Mouse (Mus musculus) bone marrow macrophage, adult 2 months (primary cell): ENCODE measurements at regions not wholly inside any gene's neighbourhood (a gene's known extent, or its start where the extent isn't known, plus 50 kb on each side); places are given as distances from the start of the nearest gene placed in this dataset.

Experiments used
- H3K27ac ChIP-seq: 2 replicates; pipeline ENCODE4 v1.5.1; 2012; ENCODE audit warnings: low read depth, low read length; ENCODE audit not compliant: insufficient read depth
- H3K4me1 ChIP-seq: 2 replicates; pipeline ENCODE4 v1.6.1; 2012; ENCODE audit warnings: low read length; ENCODE audit not compliant: control insufficient read depth, insufficient read depth
- H3K4me3 ChIP-seq: 2 replicates; pipeline ENCODE4 v1.5.1; 2012; ENCODE audit warnings: mild to moderate bottlenecking, low read length, moderate library complexity; ENCODE audit not compliant: insufficient read depth
- CTCF ChIP-seq: IDR thresholded peaks from 2 replicates; pipeline ENCODE4 v1.5.1; 2012; ENCODE audit warnings: low read depth, mild to moderate bottlenecking, low read length, moderate library complexity
- POLR2A ChIP-seq: IDR thresholded peaks from 2 replicates; pipeline ENCODE4 v1.6.1; 2012; ENCODE audit warnings: mild to moderate bottlenecking, low read depth, low read length, borderline replicate concordance

DNA sequence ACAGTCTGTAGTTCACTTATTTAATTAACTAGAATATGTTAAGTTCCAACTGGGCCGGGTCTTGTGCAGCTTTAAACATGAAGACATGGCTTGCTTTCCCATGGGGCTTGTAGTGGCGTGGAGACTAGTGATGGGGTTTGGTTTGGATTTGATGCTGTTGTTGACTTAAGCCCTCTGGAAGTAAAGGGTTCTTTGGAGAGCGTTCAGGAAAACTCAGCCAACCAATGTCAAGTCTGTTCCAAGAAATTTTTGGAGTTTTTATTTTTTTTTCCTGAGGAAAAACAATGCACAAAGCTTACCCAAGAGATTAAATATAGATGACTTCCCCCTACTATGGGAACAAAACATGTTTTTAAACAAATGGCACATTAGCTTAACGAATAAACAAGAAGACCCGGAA, 67.3 kb upstream of the Galnt15 start:
- TF ChIP-seq CTCF, result no peak
- no peak for TF ChIP-seq POLR2A
- Histone ChIP-seq H3K27ac (no peak overlapping the region), H3K4me3 (no peak overlapping the region), H3K4me1 (no peaks in the 10 kb centered on the region)

DNA sequence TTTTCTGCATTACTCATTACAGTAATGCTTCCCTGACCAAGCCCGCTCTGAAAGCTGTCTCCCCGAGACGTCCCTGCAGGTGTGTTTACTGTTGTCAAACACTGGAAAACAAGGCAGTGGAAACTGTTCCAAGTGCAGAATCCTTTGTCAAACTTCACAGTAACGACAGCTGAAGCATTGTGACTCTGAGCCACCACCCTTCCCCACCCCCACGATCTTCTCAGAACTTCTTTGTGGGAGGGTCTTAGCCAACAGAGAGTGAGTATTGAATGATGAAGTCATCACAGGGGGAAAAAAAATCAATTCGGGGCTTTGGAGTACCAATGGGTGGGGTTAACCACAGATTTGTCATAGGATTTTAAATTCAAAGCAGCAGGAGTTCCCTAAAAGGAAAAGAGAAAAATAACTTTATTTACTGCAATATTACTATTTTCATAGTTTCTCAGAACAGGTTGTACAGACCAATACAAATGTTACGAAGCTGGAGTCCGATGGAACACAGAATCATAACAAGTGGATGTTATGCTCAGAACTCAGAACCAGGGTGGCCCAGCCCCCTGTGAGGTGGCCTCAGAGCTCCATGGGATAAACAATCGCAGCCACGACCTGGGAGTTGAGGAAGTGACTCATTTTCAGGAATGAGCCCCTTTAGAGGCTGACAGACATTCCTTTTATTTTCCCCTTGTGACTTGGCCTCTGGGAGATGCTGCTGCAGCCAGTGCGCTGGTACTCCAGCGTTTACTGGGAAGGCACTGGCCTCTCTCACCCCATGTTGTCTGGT, 65.5 kb upstream of the Galnt15 start:
- TF ChIP-seq CTCF (no peak), POLR2A (no peak)
- Histone ChIP-seq H3K4me3 (no peak overlapping the region), H3K27ac (no peak overlapping the region), H3K4me1 (no peaks in the 10 kb centered on the region)

GRCm38 (mm10) chr14:31964076-31964475, 64.7 kb upstream of the Galnt15 start:
- no peak for TF ChIP-seq POLR2A
- TF ChIP-seq CTCF, result no peak
- H3K27ac ChIP-seq, result no peak overlapping the region
- H3K4me3 ChIP-seq, result no peak overlapping the region
- H3K4me1 ChIP-seq, result no peaks in the 10 kb centered on the region

- H3K4me3 ChIP-seq, result no peak overlapping the region
- no peaks in the 10 kb centered on the region for H3K4me1 ChIP-seq
- TF ChIP-seq POLR2A (no peak), CTCF (no peak)
- no peak overlapping the region for H3K27ac ChIP-seq
Observed at GRCm38 (mm10) chr14:31964831-31965230, 64.0 kb upstream of the Galnt15 start.

DNA sequence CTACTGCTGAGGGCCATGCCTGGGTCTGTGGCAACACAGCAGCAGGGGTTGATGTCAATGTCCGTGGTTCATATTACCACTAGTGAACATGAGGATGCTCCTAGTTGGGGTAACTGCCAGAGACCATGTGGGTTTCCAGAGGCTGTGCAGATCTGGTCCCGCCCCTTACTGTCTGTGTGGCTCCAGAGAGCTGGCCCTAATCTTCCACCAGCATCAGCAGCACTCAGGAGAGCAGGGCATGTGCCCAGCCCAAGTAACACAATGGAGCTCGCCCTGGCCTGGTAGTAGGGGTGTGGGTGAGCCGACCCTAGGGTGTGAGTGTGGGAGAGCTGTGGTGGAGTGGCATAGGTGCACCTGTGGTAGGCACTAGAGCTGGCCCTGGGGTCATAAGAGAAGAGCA, 59.3 kb upstream of the Galnt15 start:
- Histone ChIP-seq H3K4me3 (no peak overlapping the region), H3K4me1 (no peaks in the 10 kb centered on the region), H3K27ac (no peak overlapping the region)
- TF ChIP-seq POLR2A (no peak), CTCF (no peak)

- Histone ChIP-seq H3K27ac (no peak overlapping the region), H3K4me1 (no peaks in the 10 kb centered on the region)
- TF ChIP-seq POLR2A, result no peak
- no peak for TF ChIP-seq CTCF
Observed at GRCm38 (mm10) chr14:31970245-31970830, 58.5 kb upstream of the Galnt15 start.

GRCm38 (mm10) chr14:31970851-31971250, 57.9 kb upstream of the Galnt15 start:
- H3K4me3 ChIP-seq, result no peak overlapping the region
- H3K27ac ChIP-seq, result no peak overlapping the region
- TF ChIP-seq CTCF (no peak), POLR2A (no peak)
- H3K4me1 ChIP-seq, result no peaks in the 10 kb centered on the region

More at GRCm38 (mm10) chr14:31970245-31970830, 58.5 kb upstream of the Galnt15 start:
- no peak overlapping the region for H3K4me3 ChIP-seq

GRCm38 (mm10) chr14:31973702-31974101, 55.1 kb upstream of the Galnt15 start:
- H3K27ac ChIP-seq, result no peak overlapping the region

GRCm38 (mm10) chr14:31978196-31978595, 50.6 kb upstream of the Galnt15 start:
- TF ChIP-seq POLR2A (no peak), CTCF (no peak)
- no peaks in the 10 kb centered on the region for H3K4me1 ChIP-seq
- H3K27ac ChIP-seq, result no peak overlapping the region
- H3K4me3 ChIP-seq, result no peak overlapping the region

More at GRCm38 (mm10) chr14:31973702-31974101, 55.1 kb upstream of the Galnt15 start:
- H3K4me3 ChIP-seq, result no peak overlapping the region
- no peak for TF ChIP-seq CTCF
- TF ChIP-seq POLR2A, result no peak
- no peaks in the 10 kb centered on the region for H3K4me1 ChIP-seq

- Histone ChIP-seq H3K4me1 (no peaks in the 10 kb centered on the region), H3K27ac (no peak overlapping the region), H3K4me3 (no peak overlapping the region)
- no peak for TF ChIP-seq CTCF
- no peak for TF ChIP-seq POLR2A
Observed at GRCm38 (mm10) chr14:31978690-31979089, 50.1 kb upstream of the Galnt15 start.
